Mouse (Mus musculus): ENCODE data around the gene Gps2.

GRCm38 (mm10) chr11:69952274-69952673 lies 38.6 kb downstream of the Gps2 start:
- TF ChIP-seq GATA1 (IDR thresholded peaks at IDR 0.05; ENCODE audit: borderline replicate concordance, low read length) (no peak), FLI1 (IDR thresholded peaks at IDR 0.05; ENCODE audit: low read length) (no peak)
